Mouse (Mus musculus) right cerebral cortex, postnatal 4 days (tissue): ENCODE results near the gene Ptk7.
A peak's percentile ranks its signal among the peaks of the same experiment; 100 is the strongest.
"Not testable (repeated sequence)": the region's sequence is repeated elsewhere in the genome, so short reads cannot be mapped to it uniquely, and the experiment has no call there.

Source experiments
- DNase-seq: peaks from one replicate; pipeline ENCODE4 v3.0.0-alpha.2; 2022

Gene Ptk7

GRCm38 (mm10) chr17:46605126-46605525, 24.2 kb downstream of the Ptk7 start:
- no peak for DNase-seq

DNA sequence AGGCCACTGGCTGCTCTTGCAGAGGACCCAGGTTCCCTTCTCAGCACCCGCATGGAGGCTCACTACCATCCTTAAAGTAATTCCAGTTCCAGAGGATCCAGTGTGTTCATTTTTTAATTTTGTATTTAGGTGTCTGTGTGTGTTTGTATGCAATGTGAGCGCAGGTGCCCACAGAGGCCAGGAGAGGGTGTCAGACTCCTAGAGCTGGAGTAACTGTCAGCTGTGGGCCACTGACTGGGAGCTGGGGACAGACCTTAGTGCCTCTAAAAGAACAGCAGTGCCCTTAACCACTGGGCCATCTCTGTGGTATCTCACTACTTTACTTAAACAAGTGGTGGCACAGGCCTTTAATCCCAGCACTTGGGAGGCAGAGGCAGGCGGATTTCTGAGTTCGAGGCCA, 26.1 kb downstream of the Ptk7 start:
- DNase-seq: no peak

DNA sequence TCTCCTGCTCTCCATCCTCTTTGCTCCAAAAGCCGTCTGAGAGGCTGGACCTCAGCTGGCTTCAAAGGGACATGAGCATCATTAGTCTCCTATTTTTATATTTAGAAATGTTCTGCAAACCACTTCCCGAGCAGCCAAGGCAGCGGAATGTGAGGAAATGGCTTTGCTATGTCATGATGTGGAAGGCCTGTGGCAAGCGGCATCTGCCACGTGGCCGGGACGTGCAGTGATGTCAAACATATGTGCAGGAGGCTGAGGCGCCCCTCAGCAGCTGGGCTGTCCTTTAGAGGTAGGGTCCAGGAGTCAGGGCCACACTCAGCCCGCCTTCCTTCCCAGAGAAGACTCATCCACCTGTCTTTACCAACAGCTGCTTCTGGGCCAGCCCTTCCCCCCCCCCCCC, 27.1 kb downstream of the Ptk7 start:
- DNase-seq: no peak

GRCm38 (mm10) chr17:46600569-46600968, 28.7 kb downstream of the Ptk7 start:
- DNase-seq: no peak

DNA sequence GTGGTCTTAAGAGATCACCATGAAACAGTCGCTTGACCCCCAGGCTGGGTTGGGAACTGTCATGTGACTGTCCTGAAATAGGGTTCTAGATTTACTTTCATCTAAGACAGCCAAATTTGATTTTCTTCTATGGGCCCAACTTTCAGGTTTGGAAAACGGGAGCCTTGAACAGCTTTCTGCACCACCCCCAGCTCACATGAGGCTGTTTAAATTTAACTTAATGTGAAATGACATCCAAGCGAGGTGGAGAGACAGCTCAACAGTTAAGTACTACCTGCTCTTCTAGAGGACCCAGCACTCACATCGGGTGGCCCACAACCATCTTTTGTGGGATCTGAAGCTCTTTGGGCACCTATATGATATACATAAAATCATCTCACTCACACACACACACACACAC, 30.3 kb downstream of the Ptk7 start:
- no peak for DNase-seq

GRCm38 (mm10) chr17:46597956-46598355, 31.3 kb downstream of the Ptk7 start:
- DNase-seq: no peak

- DNase-seq: no peak
Observed at GRCm38 (mm10) chr17:46595336-46595735, 34.0 kb downstream of the Ptk7 start.

GRCm38 (mm10) chr17:46594606-46595005, 34.7 kb downstream of the Ptk7 start:
- no peak for DNase-seq

DNA sequence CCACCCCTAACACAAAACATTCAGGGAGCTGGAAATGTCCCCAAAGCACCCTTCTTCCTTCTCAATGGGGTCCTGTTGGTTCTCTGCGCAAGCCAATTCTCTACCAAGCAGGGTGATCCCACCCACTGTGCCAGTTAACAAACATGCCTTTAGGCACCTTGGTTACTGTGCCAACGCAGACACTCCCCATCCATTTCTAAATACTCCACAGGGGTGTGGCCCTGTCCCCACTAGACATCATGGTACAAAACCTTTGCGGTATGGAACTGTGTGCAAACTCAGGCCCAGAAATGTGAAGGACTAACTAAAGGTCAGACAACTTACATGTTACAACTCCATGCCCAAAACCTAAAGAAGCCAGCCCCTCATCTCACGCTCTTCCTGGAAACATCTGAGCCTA, 36.2 kb downstream of the Ptk7 start:
- no peak for DNase-seq

GRCm38 (mm10) chr17:46591406-46591805, 37.9 kb downstream of the Ptk7 start:
- no peak for DNase-seq

DNA sequence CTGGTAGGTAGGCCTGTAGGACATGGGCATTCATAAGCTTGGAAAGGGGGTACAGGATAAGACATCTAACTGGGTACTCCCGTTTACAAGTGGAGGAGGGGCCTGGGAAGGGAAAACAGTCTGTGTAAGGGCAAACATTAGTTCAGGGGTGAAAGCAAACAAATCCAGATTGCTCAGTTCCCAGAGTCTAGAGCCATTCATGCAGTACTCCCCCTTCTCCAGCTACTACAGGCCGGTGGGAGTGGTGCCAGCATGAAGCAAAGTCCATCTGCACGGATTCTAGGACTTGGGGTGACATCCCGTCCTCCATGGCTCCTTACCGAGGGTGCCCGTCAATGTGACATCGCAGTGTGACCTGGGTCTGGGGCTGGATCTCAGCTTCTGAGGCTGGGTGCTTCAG, 38.9 kb downstream of the Ptk7 start:
- no peak for DNase-seq

- DNase-seq: no peak
Observed at GRCm38 (mm10) chr17:46589635-46590314, 39.5 kb downstream of the Ptk7 start.

DNA sequence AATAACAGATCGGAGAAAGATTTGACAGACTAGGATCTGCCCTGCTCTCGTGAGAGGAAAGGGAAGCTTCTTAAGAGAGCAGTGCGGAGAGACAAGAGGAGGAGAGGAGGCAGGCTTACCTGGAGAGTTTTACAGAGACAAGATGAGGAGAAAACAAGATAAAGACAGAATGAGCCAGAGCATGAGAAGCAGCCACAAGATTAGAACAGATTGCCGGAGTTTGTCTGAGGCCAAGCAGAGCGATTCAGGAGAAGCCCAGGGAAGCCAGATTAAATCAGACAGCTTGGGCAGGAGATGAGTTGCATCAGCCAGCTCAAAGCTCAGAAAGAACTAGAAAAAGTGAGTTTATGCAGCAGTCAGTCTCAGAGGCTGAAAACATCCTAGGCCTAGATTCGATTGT, 40.4 kb downstream of the Ptk7 start:
- no peak for DNase-seq

GRCm38 (mm10) chr17:46588173-46588572, 41.1 kb downstream of the Ptk7 start:
- no peak for DNase-seq

DNA sequence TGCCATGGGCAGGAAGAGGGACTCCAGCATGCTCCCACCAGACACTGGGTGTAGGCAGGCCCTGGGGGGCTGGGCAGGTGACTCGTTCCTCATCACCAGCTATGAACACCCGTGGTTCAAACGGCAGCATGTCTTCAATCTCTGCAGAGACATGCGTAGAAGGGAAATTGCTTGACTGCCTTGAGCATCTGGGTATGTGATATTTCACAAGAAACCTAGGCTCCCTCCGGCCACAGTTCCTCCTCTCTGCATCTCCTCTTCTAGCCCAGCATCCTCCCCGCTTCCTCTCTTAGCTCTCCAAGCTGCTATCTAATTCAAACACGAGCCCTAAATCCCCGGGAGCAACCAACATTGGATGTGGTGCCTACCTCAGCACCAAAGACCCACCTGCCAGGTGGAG, 43.0 kb downstream of the Ptk7 start:
- no peak for DNase-seq

GRCm38 (mm10) chr17:46578650-46579049, 50.7 kb downstream of the Ptk7 start:
- DNase-seq: no peak

GRCm38 (mm10) chr17:46576070-46576469, 53.2 kb downstream of the Ptk7 start:
- no peak for DNase-seq

DNA sequence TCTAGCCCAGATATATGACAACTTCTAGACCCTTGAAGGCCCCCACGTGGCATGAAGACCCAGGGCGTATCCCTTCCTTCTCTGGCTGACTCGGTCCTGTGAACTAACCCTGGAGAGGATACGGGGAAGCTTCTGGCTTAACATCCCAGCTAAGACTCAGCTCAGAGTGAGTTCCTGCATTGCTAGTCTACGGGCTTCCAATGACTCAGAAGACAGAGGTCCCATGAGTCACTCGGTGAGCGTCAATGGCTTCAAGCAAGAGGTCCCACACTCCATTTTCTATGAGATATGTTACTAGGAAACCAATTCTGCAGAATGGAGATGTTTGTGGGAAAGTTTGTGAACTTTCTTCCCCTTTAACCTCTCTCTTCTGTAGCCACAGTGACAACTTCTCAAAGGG, 54.8 kb downstream of the Ptk7 start:
- no peak for DNase-seq

- no peak for DNase-seq
Observed at GRCm38 (mm10) chr17:46571005-46571404, 58.3 kb downstream of the Ptk7 start.

- no peak for DNase-seq
Observed at GRCm38 (mm10) chr17:46559146-46559545, 70.2 kb downstream of the Ptk7 start.

DNA sequence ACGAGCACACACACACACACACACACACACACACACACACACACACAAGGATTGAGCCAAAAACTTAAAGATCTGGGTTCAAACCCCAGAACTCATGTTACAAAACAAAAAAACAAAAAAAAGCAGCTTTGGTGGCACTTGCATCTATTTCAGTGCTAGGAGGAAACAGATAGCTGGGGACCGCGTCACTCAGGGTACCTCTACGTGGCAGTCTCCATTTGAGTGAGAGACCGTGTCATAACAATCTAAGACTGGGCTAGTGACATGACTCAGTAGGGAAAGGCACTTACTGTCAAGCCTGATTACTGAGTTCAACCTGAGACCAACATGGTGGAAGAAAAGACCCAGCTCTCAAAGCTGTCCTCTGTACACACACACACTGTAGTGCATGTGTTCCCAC, 71.2 kb downstream of the Ptk7 start:
- DNase-seq: no peak

DNA sequence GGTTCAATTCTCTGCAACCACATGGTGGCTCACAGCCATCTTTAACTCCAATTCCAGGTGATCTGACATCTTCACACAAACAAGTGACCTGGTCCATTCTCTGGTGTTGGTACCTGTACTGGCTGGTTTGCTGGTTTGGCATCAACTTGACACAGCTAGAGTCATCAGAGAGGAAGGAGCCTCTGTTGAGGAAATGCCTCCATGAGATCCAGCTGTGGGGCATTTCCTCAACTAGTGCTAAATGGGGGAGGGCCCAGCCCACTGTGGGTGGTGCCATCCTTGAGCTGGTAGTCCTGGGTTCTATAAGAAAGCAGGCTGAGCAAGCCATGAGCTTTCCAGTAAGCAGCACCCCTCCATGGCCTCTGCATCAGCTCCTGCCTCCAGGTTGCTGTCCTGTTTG, 72.0 kb downstream of the Ptk7 start:
- not testable (repeated sequence) for DNase-seq

DNA sequence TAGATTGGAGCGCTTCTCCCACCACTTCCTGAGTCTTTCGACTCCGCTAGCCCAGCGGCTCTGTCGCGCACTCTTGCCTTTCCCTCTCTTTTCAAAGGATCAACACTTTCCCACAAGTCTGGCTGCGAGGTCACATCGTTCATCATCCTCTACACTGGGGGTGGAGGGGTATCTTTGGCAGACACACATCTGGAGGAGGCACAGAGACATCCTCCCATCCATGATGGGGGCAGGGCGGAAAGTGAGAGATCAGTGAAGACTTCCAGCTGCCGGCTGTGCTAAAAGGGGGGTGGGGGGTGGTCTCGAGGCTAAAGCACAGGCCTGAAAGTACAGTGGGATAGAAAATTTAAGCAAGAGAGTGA, 72.7 kb downstream of the Ptk7 start:
- peak; percentile 43 for DNase-seq

- peak; percentile 90 for DNase-seq
Observed at GRCm38 (mm10) chr17:46555673-46556583, 73.4 kb downstream of the Ptk7 start, which contains the start of gene Srf. Gene Srf (minus strand): TSS chr17:46556175.
